Mouse (Mus musculus): Measurements from ENCODE around the gene Mmp17.
A peak's percentile ranks its signal among the peaks of the same experiment; 100 is the strongest.
"Not testable (repeated sequence)": the region's sequence is repeated elsewhere in the genome, so short reads cannot be mapped to it uniquely, and the experiment has no call there.

DNA sequence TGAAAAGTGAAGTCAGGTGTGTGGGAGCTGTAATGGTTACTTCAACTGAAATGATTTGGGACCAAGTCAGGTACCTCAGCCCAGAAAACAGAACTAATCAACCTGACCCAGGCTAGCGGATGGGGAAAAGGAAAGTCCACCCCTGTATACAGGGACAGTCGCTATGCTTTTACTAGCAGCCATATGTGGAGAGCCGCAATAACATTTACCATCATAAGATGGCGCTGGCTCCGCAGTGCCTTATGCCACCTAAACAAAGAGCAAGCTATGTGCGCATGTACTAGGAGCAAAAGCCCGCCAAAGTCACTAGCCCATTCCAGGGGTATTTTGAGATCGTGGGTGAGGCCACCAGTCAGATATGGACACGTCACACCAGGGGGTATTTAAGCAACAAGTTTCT, 36.6 kb downstream of the Mmp17 start:
- TF ChIP-seq CTCF (IDR thresholded peaks at IDR 0.05), result peak; percentile 43
- not testable (repeated sequence) for TF ChIP-seq POLR2A, EP300 (IDR thresholded peaks at IDR 0.05; ENCODE audit: insufficient read depth, low read depth, low read length)
